Mouse (Mus musculus): ENCODE results near the gene Mettl21a. TPM values are rescaled to one million over a fixed set of nuclear protein-coding genes. Genes with fewer than 3 reads are reported as not detected.
A peak's percentile ranks its signal among the peaks of the same experiment; 100 is the strongest.
"Not testable (repeated sequence)": the region's sequence is repeated elsewhere in the genome, so short reads cannot be mapped to it uniquely, and the experiment has no call there.

Gene Mettl21a
- 20.9 and 24.4 TPM in 2 replicates for polyA plus RNA-seq (2014; fragmentation: Nextera tagmentation; extraction: Ambion mirVana)

DNA sequence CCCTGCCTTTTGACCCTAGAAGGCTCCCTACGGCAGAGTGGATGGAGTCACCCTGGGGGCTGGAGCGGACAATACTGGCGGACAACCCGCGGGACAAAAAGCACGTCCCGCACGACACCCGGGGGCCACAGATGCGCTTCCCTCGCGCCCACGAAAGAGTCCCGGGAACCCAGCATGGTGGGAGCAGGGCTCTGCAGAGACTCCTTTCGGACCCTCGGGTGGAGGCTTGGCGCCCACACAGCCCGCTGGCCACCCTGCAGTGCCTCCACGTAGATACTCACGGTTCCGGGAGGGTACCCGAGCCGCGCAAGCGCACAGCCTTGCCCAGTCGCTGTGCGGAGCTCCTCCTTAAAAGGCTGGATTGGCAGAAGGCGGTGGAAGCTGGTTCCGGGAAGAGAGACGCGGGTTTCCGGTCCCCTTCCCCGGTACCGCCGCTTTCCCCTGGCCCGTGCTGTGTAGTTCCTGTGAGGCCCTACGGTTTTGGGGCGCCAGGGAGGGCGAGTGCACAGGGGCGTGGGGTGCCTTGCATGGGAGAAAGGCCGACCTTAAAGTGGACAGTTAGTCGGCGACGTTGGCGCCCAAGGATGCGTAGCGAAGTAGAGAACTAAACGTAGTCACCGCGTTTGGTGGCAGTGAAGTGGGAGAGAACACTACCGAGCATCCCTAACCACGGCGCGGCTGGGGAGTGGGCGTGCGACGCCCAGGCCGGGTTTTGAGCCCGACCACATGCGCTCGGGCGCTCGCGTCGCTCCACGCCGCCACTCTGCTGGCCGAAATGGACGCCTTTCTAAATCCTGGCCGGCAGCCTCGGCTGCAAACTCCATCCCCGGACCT, at the start of gene Mettl21a:
Gene Mettl21a (minus strand): TSS at position 362 of the 834 bp plus-strand sequence.
- Histone ChIP-seq H3K27me3 (ENCODE audit: control insufficient read depth, insufficient read depth, low read length) (no peaks in the 10 kb centered on the region), H3K4me2 (peak within 1 kb of the TSS; percentile 78), H3K9ac (ENCODE audit: low read length) (peak within 1 kb of the TSS; percentile 67), H3K4me3 (ENCODE audit: low read depth, low read length) (peak within 1 kb of the TSS; percentile 52), H3K27ac (ENCODE audit: low read depth, low read length) (peak within 1 kb of the TSS; percentile 93), H3K9me3 (ENCODE audit: control insufficient read depth, low read length) (no peaks in the 10 kb centered on the region), H3K4me1 (ENCODE audit: control insufficient read depth, insufficient read depth, low read length) (peaks cover 6% of the 10 kb centered on the region; the same call in 1 of the 2 replicates), H3K36me3 (ENCODE audit: control insufficient read depth, insufficient read depth, low read length) (no peaks in the 10 kb centered on the region)
- DNase-seq (ENCODE audit: low spot score, missing footprints), result peak; percentile 98
- ATAC-seq (ENCODE audit: low FRiP score), result peak; percentile 92
- WGBS, result under 1% methylated on average over 72 of the region's 72 CpGs

- no peak for ATAC-seq (ENCODE audit: low FRiP score)
- Histone ChIP-seq H3K36me3 (ENCODE audit: control insufficient read depth, insufficient read depth, low read length) (no peaks in the 10 kb centered on the region), H3K4me3 (ENCODE audit: low read depth, low read length) (no peak overlapping the region), H3K9me3 (ENCODE audit: control insufficient read depth, low read length) (no peaks in the 10 kb centered on the region), H3K27me3 (ENCODE audit: control insufficient read depth, insufficient read depth, low read length) (no peaks in the 10 kb centered on the region), H3K4me2 (no peak overlapping the region), H3K9ac (ENCODE audit: low read length) (no peak overlapping the region), H3K27ac (ENCODE audit: low read depth, low read length) (no peak overlapping the region), H3K4me1 (ENCODE audit: control insufficient read depth, insufficient read depth, low read length) (no peaks in the 10 kb centered on the region)
- no peak for DNase-seq (ENCODE audit: low spot score, missing footprints)
- 78% methylated on average over 7 of the region's 7 CpGs for WGBS
Measured at GRCm38 (mm10) chr1:64658876-64659275, 41.8 kb upstream of the Mettl21a start.

DNA sequence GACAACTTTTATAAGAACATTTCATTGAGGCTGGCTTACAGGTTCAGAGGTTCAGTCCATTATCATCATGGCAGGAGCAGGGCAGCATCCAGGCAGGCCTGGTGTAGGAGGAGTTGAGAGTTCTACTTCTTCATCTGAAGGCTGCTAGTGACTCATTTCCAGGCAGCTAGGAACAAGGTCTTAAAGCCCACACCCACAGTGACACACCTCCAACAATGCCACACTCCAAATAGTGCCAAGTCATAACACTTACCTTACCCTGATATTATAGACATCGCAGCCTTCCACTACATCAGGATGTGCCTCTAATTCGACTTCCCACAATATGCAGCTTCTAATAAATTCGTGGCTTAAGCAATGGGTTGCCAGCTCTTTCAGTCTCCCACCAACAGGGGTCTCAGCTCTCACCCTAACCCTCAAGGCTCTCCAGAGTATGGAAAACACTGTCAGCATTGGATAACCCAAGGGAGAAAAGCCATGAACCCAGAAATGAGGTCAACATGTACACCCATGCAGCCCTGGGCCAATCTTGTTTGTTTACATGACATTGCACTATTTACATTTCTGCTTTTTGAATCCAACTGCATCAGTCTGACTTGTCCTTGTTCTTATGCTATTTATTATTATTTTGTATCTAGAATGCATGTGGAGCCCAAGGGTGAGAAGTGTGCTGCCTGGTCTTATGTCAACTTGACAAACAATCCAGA, 39.5 kb upstream of the Mettl21a start:
- H3K27ac ChIP-seq (ENCODE audit: low read depth, low read length), result no peak overlapping the region
- no peaks in the 10 kb centered on the region for H3K4me1 ChIP-seq (ENCODE audit: control insufficient read depth, insufficient read depth, low read length)
- no peak overlapping the region for H3K4me2 ChIP-seq
- H3K27me3 ChIP-seq (ENCODE audit: control insufficient read depth, insufficient read depth, low read length), result no peaks in the 10 kb centered on the region
- 87% methylated on average over 3 of the region's 3 CpGs for WGBS
- H3K9ac ChIP-seq (ENCODE audit: low read length), result no peak overlapping the region
- no peak for DNase-seq (ENCODE audit: low spot score, missing footprints)
- no peaks in the 10 kb centered on the region for H3K36me3 ChIP-seq (ENCODE audit: control insufficient read depth, insufficient read depth, low read length)
- H3K4me3 ChIP-seq (ENCODE audit: low read depth, low read length), result no peak overlapping the region
- no peak for ATAC-seq (ENCODE audit: low FRiP score)
- H3K9me3 ChIP-seq (ENCODE audit: control insufficient read depth, low read length), result no peaks in the 10 kb centered on the region

- H3K27ac ChIP-seq (ENCODE audit: low read depth, low read length), result no peak overlapping the region
- H3K4me1 ChIP-seq (ENCODE audit: control insufficient read depth, insufficient read depth, low read length), result no peaks in the 10 kb centered on the region
- H3K4me3 ChIP-seq (ENCODE audit: low read depth, low read length), result no peak overlapping the region
- H3K9me3 ChIP-seq (ENCODE audit: control insufficient read depth, low read length), result no peaks in the 10 kb centered on the region
- H3K27me3 ChIP-seq (ENCODE audit: control insufficient read depth, insufficient read depth, low read length), result no peaks in the 10 kb centered on the region
- DNase-seq (ENCODE audit: low spot score, missing footprints) (no peak), ATAC-seq (ENCODE audit: low FRiP score) (no peak)
- H3K9ac ChIP-seq (ENCODE audit: low read length), result no peak overlapping the region
- WGBS, result 5% methylated on average over 1 of the region's 1 CpGs
- H3K36me3 ChIP-seq (ENCODE audit: control insufficient read depth, insufficient read depth, low read length), result no peaks in the 10 kb centered on the region
- H3K4me2 ChIP-seq, result no peak overlapping the region
Measured at GRCm38 (mm10) chr1:64655415-64655814, 38.4 kb upstream of the Mettl21a start.

DNA sequence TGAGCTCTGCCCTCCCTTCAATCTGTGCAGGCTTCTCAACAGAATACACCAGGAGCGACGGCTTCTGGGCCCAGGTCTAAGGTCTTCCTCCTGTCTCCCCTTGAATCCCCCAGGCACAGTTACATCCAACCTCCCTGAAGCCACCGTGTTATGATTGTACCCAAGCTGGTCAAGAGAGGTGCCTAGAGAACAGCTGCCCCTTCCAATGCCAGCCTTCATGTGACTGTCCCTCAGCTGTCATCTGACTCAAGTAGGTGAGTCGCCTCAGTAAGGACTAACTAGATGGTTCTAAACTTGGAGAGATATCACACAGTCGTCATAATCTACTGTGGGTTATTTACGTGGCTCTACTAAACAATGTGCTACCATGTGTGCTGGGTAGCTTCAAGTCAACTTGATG, 36.7 kb upstream of the Mettl21a start:
- H3K4me2 ChIP-seq, result no peak overlapping the region
- no peak overlapping the region for H3K9ac ChIP-seq (ENCODE audit: low read length)
- H3K36me3 ChIP-seq (ENCODE audit: control insufficient read depth, insufficient read depth, low read length), result no peaks in the 10 kb centered on the region
- H3K9me3 ChIP-seq (ENCODE audit: control insufficient read depth, low read length), result no peaks in the 10 kb centered on the region
- ATAC-seq (ENCODE audit: low FRiP score) (no peak), DNase-seq (ENCODE audit: low spot score, missing footprints) (no peak)
- H3K27ac ChIP-seq (ENCODE audit: low read depth, low read length), result no peak overlapping the region
- H3K4me1 ChIP-seq (ENCODE audit: control insufficient read depth, insufficient read depth, low read length), result no peaks in the 10 kb centered on the region
- no peaks in the 10 kb centered on the region for H3K27me3 ChIP-seq (ENCODE audit: control insufficient read depth, insufficient read depth, low read length)
- no peak overlapping the region for H3K4me3 ChIP-seq (ENCODE audit: low read depth, low read length)
- 91% methylated on average over 6 of the region's 6 CpGs for WGBS

- no peaks in the 10 kb centered on the region for H3K9me3 ChIP-seq (ENCODE audit: control insufficient read depth, low read length)
- no peak for ATAC-seq (ENCODE audit: low FRiP score)
- WGBS, result 77% methylated on average over 11 of the region's 11 CpGs
- no peaks in the 10 kb centered on the region for H3K4me1 ChIP-seq (ENCODE audit: control insufficient read depth, insufficient read depth, low read length)
- no peak overlapping the region for H3K27ac ChIP-seq (ENCODE audit: low read depth, low read length)
- H3K9ac ChIP-seq (ENCODE audit: low read length), result no peak overlapping the region
- DNase-seq (ENCODE audit: low spot score, missing footprints), result no peak
- H3K4me2 ChIP-seq, result no peak overlapping the region
- no peaks in the 10 kb centered on the region for H3K27me3 ChIP-seq (ENCODE audit: control insufficient read depth, insufficient read depth, low read length)
- H3K4me3 ChIP-seq (ENCODE audit: low read depth, low read length), result no peak overlapping the region
- no peaks in the 10 kb centered on the region for H3K36me3 ChIP-seq (ENCODE audit: control insufficient read depth, insufficient read depth, low read length)
Measured at GRCm38 (mm10) chr1:64649362-64650124, 32.5 kb upstream of the Mettl21a start.

- H3K36me3 ChIP-seq (ENCODE audit: control insufficient read depth, insufficient read depth, low read length), result no peaks in the 10 kb centered on the region
- H3K4me1 ChIP-seq (ENCODE audit: control insufficient read depth, insufficient read depth, low read length), result no peaks in the 10 kb centered on the region
- DNase-seq (ENCODE audit: low spot score, missing footprints) (no peak), ATAC-seq (ENCODE audit: low FRiP score) (no peak)
- 94% methylated on average over 3 of the region's 3 CpGs for WGBS
- H3K9me3 ChIP-seq (ENCODE audit: control insufficient read depth, low read length), result no peaks in the 10 kb centered on the region
- H3K27me3 ChIP-seq (ENCODE audit: control insufficient read depth, insufficient read depth, low read length), result no peaks in the 10 kb centered on the region
- H3K4me3 ChIP-seq (ENCODE audit: low read depth, low read length), result no peak overlapping the region
- no peak overlapping the region for H3K27ac ChIP-seq (ENCODE audit: low read depth, low read length)
- no peak overlapping the region for H3K4me2 ChIP-seq
- no peak overlapping the region for H3K9ac ChIP-seq (ENCODE audit: low read length)
Measured at GRCm38 (mm10) chr1:64644513-64644912, 27.5 kb upstream of the Mettl21a start.

- not testable (repeated sequence) for DNase-seq (ENCODE audit: low spot score, missing footprints)
Measured at GRCm38 (mm10) chr1:64642541-64642940, 25.5 kb upstream of the Mettl21a start.

More at GRCm38 (mm10) chr1:64642541-64642940, 25.5 kb upstream of the Mettl21a start:
- H3K27ac ChIP-seq (ENCODE audit: low read depth, low read length); ATAC-seq (ENCODE audit: low FRiP score); H3K27me3 ChIP-seq (ENCODE audit: control insufficient read depth, insufficient read depth, low read length); H3K4me1 ChIP-seq (ENCODE audit: control insufficient read depth, insufficient read depth, low read length); H3K9me3 ChIP-seq (ENCODE audit: control insufficient read depth, low read length); H3K36me3 ChIP-seq (ENCODE audit: control insufficient read depth, insufficient read depth, low read length); H3K4me2 ChIP-seq; H3K9ac ChIP-seq (ENCODE audit: low read length); H3K4me3 ChIP-seq (ENCODE audit: low read depth, low read length): not testable (repeated sequence)
- 92% methylated on average over 8 of the region's 8 CpGs for WGBS
